Mouse (Mus musculus) Muller cell, postnatal 12 days (primary cell): ENCODE measurements at regions not wholly inside any gene's neighbourhood (a gene's known extent, or its start where the extent isn't known, plus 50 kb on each side); places are given as distances from the start of the nearest gene placed in this dataset.

Experiments used
- DNase-seq: peaks from one replicate; pipeline ENCODE4 v3.0.0-alpha.2; 2015; ENCODE audit errors: inconsistent ontology term

GRCm38 (mm10) chr3:10697698-10698452, 362.4 kb upstream of the Gm38303 start:
- DNase-seq: no peak

DNA sequence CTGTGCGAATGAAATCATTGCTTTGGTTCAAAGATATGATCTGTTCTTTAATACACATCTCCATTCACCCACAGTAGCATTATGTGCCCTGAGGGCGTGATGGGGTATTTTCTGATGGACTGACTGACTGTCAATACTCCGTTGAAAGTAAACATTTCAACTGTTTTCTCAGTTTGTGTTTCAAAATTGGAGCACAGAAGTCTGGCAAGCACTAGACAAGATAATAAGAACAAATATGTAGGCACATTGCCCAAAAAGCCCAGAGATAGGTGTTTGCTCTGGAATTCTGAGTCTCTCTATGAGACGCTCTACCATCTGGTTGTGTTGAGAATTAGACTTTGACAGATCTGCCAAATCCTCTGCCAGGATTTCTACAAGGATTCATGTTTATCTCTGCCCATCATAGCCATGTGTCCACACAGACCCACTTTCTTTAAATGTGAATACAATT, 350.0 kb upstream of the Gm38303 start:
- peak; percentile 33 for DNase-seq

- no peak for DNase-seq
These were observed 349.5 kb upstream of the Gm38303 start for GRCm38 (mm10) chr3:10684885-10685500.

DNA sequence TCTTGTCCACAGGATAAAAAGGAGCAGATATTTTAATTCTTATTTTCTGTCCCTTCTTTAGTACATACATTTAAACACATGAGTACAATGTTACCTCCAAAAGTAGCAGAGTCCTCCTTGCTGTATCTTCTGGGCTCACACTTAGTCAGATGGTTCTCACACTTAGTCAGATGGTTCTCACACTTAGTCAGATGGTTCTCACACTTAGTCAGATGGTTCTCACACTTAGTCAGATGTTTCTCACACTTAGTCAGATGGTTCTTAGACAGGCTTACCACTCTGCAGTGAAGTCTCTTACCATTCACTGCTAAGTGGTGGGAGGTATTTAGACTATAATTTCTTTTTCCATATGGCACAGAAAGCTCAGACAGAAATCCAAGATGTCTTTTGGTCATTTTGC, 346.5 kb upstream of the Gm38303 start:
- no peak for DNase-seq

- no peak for DNase-seq
These were observed 312.6 kb upstream of the Gm38303 start for GRCm38 (mm10) chr3:10647975-10648511.
